Mouse (Mus musculus): ENCODE results near the gene Chrna7. TPM values are rescaled to one million over a fixed set of nuclear protein-coding genes. Genes with fewer than 3 reads are reported as not detected.

The Chrna7 gene
- polyA plus RNA-seq, 1 experiment, result 2.4 TPM

GRCm38 (mm10) chr7:63060996-63061395, 151.4 kb downstream of the Chrna7 start:
- no peaks in the 10 kb centered on the region for H3K36me3 ChIP-seq (ENCODE audit: control insufficient read depth, insufficient read depth, low read length)
- TF ChIP-seq POLR2A (IDR thresholded peaks at IDR 0.05; ENCODE audit: control insufficient read depth, low read depth, low read length), result no peak
- no peak for TF ChIP-seq CTCF (IDR thresholded peaks at IDR 0.05; ENCODE audit: control insufficient read depth, insufficient read depth, insufficient replicate concordance, low read depth, low read length)
- H3K27ac ChIP-seq (ENCODE audit: control insufficient read depth, insufficient read depth, low read depth, low read length), result no peak overlapping the region
- H3K4me1 ChIP-seq (ENCODE audit: control insufficient read depth, insufficient read depth, low read length), result no peaks in the 10 kb centered on the region
- H3K27me3 ChIP-seq (ENCODE audit: control insufficient read depth, insufficient read depth, low read length), result no peaks in the 10 kb centered on the region
- no peak overlapping the region for H3K4me3 ChIP-seq (ENCODE audit: control insufficient read depth, low read depth, low read length)

Other genes with a start within 250 kb of the Chrna7 start
- gene Otud7a, start 232.2 kb upstream of the Chrna7 start, polyA plus RNA-seq (2012; rRNA removed), result 6.3 and 7.6 TPM in 2 replicates

Data from testis, adult 2 months (tissue).